Mouse (Mus musculus) hindbrain, postnatal 0 days (tissue): ENCODE measurements around the gene Cpt1b. TPM values are rescaled to one million over a fixed set of nuclear protein-coding genes. Genes with fewer than 3 reads are reported as not detected.
A peak's percentile ranks its signal among the peaks of the same experiment; 100 is the strongest.

ENCODE experiments used
- ATAC-seq: fragments of 200-750 bp; cut with Nextera tagmentation; 2 replicates; pipeline ENCODE4 v1.8.0; 2017; ENCODE audit warnings: mild to moderate bottlenecking, moderate TSS enrichment, moderate library complexity
- DNase-seq: peaks from one replicate; pipeline ENCODE4 v3.0.0-alpha.2; 2015; ENCODE audit warnings: low spot score
- H3K27ac ChIP-seq: fragments of 300-500 bp; sonication (generic); 2 replicates; pipeline ENCODE4 v1.5.1; 2014; ENCODE audit warnings: mild to moderate bottlenecking
- H3K27me3 ChIP-seq: fragments of 300-500 bp; sonication (generic); 2 replicates; pipeline ENCODE4 v1.6.1; 2014; ENCODE audit warnings: low read length, mixed read lengths; ENCODE audit not compliant: insufficient read depth
- H3K36me3 ChIP-seq: fragments of 300-500 bp; sonication (generic); 2 replicates; pipeline ENCODE4 v1.6.1; 2014; ENCODE audit warnings: low read length, mixed read lengths; ENCODE audit not compliant: insufficient read depth
- H3K4me1 ChIP-seq: fragments of 300-500 bp; sonication (generic); 2 replicates; pipeline ENCODE4 v1.6.1; 2014; ENCODE audit warnings: antibody characterized with exemption, low read length, mixed read lengths; ENCODE audit not compliant: insufficient read depth
- H3K4me2 ChIP-seq: fragments of 300-500 bp; sonication (generic); 2 replicates; pipeline ENCODE4 v1.6.1; 2014; ENCODE audit warnings: low read depth, mild to moderate bottlenecking, low read length, moderate library complexity, mixed read lengths
- H3K4me3 ChIP-seq: fragments of 300-500 bp; sonication (generic); 2 replicates; pipeline ENCODE4 v1.5.1; 2014; ENCODE audit warnings: low read length
- H3K9ac ChIP-seq: fragments of 300-500 bp; sonication (generic); replicated peaks from 2 replicates; pipeline ENCODE4 v1.6.1; 2014; ENCODE audit warnings: mild to moderate bottlenecking, low read length, moderate library complexity, mixed read lengths
- H3K9me3 ChIP-seq: fragments of 300-500 bp; sonication (generic); 2 replicates; pipeline ENCODE4 v1.6.1; 2016; ENCODE audit warnings: low read length, mixed read lengths
- CTCF ChIP-seq: IDR thresholded peaks from 2 replicates; pipeline ENCODE4 v1.5.1; 2016; ENCODE audit warnings: antibody characterized with exemption, control low read depth, low read depth
- WGBS: fragments of 180-500 bp; shearing (Covaris S2); extraction: QIAGEN DNeasy Blood & Tissue Kit; methylation state at CpG from one replicate; pipeline ENCODE4 v1.1.7; 2014; 5-methylcytosine and 5-hydroxymethylcytosine counted together
- polyA plus RNA-seq: library from polyadenylated mRNA; unstranded; fragments of >200 nt; fragmentation: Nextera tagmentation; extraction: Ambion mirVana; gene quantifications from 2 replicates; pipeline ENCODE4 v1.2.1, GENCODE M21; 2015
- total RNA-seq: library from RNA; depleted of rRNA; stranded (reverse); fragments of >200 nt; gene quantifications from 2 replicates; pipeline ENCODE4 v1.2.3, GENCODE M21; 2014

Gene Cpt1b
- total and polyA plus RNA-seq, 2 experiments from 2014 or later, result 2.4 to 3.4 TPM

DNA sequence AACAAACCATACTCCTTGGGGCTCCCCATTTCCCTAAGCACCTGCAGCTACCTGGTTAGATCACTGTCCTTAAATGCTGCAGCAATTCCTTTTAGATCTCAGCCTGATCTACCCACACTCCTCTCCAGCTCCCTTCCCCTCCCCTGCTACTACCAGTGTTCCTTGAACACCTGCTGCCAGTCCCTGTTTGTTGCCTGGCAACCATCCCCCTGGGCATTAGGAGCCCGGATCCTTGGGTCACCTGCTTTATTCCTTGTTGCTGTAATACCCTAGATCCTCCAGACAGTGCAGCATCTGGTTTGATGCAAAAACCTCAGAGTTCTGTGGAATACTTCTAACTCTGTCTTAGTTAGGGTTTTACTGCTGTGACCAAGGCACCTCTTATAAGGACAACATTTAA is 39.4 kb upstream of the Cpt1b start:
- 0% methylated on average over 1 of the region's 1 CpGs for WGBS
- no peaks in the 10 kb centered on the region for H3K27me3 ChIP-seq
- H3K4me2 ChIP-seq, result no peak overlapping the region
- no peak overlapping the region for H3K27ac ChIP-seq
- TF ChIP-seq CTCF, result no peak
- ATAC-seq (peak; percentile 66), DNase-seq (peak; percentile 71)
- no peaks in the 10 kb centered on the region for H3K9me3 ChIP-seq
- H3K36me3 ChIP-seq, result peaks cover 18% of the 10 kb centered on the region; the same call in 1 of the 2 replicates
- H3K9ac ChIP-seq, result no peak overlapping the region
- H3K4me1 ChIP-seq, result no peaks in the 10 kb centered on the region
- no peak overlapping the region for H3K4me3 ChIP-seq

DNA sequence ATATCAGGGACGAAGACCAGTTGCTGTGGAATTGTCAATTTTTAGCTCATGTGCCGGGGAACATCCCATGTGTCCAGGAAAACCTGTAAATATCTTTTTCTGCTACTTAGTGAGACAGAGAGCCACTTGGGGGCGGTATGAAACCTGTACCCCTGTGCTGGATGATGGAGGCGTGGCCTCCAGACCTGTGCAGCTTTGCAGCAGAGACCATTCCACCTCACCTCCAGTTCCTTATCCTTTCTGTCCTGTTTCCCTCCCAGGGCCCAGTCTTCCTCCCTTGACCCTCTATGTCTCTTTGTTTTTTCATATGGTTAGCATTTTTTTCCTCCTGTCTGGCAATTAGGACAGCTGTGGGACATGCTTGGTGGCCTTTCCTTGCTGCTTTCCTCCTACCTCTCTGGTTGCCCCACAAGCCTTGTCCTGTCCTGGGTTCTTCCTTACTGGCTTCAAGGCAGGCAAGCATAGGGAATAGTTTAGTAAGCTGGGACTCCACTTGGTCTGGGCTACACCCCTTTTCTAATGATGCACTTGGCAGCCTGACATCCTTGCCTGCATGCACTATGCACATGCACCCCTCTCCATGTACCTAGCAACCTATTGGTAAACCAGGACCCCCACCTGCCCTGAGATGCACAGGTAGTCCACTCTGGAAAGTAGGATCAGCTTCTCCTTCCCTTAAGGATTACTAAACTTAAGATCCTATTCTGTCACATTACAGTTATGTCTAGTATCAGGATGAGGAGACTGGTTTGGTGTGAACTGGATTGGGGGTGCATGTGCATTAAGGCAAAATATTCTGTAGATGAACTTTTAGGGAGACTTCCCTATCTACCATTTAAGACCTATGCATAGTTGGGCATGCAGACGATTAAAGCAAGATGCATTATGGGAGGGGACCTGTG is 37.9 kb upstream of the Cpt1b start:
- Histone ChIP-seq H3K4me2 (no peak overlapping the region), H3K9me3 (no peaks in the 10 kb centered on the region), H3K27me3 (no peaks in the 10 kb centered on the region), H3K27ac (no peak overlapping the region), H3K4me3 (no peak overlapping the region), H3K36me3 (peaks cover 32% of the 10 kb centered on the region), H3K9ac (no peak overlapping the region), H3K4me1 (no peaks in the 10 kb centered on the region)
- 66% methylated on average over 5 of the region's 5 CpGs for WGBS
- ATAC-seq (no peak), DNase-seq (peak; percentile 30)
- peak; percentile 39; the same call in 1 of the 2 replicates for TF ChIP-seq CTCF

DNA sequence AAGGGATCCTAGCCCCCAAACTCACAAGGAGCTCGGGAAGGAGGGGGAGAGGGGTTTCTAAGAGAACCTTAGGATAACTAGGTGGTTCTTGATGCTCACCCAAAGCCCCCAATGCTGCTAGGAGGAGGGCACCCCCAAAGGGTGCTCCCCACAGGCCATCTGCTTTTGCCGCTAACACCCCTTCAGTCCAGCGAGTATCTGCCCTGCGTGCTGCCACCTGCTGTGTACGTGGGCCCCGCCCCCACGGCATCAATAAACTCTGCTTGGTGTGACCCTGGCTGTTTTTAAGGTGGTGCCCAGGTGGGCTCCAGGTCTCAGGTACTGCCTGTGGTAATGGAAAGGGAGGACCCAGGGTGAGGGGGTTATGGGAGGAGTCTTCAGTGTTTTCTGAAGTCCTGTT is 36.5 kb upstream of the Cpt1b start:
- ATAC-seq, result no peak
- Histone ChIP-seq H3K4me2 (no peak overlapping the region), H3K36me3 (peaks cover 46% of the 10 kb centered on the region), H3K27ac (no peak overlapping the region), H3K4me1 (no peaks in the 10 kb centered on the region), H3K27me3 (no peaks in the 10 kb centered on the region), H3K4me3 (no peak overlapping the region), H3K9ac (no peak overlapping the region), H3K9me3 (no peaks in the 10 kb centered on the region)
- 80% methylated on average over 7 of the region's 7 CpGs for WGBS
- DNase-seq, result no peak
- TF ChIP-seq CTCF, result no peak

DNA sequence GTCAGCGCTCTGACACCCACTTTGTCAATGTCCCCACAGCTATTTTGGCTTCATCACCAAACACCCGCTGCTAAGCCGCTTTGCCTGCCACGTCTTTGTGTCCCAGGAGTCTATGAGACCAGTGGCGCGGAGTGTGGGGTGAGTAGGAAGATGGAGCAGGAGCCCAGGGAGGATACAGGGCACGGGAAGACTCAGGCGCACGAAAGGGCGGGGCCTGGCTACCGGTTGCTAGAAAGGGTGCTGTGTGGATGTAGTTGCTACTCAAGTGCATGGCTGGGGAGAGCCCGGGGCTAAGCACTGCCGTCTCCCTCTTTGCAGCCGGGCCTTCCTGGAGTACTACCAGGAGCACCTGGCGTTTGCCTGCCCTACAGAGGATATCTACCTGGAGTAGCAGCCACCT is 35.7 kb upstream of the Cpt1b start:
- 83% methylated on average over 15 of the region's 15 CpGs for WGBS
- H3K4me2 ChIP-seq, result no peak overlapping the region
- DNase-seq (no peak), ATAC-seq (no peak)
- H3K4me3 ChIP-seq, result no peak overlapping the region
- TF ChIP-seq CTCF, result no peak
- no peaks in the 10 kb centered on the region for H3K4me1 ChIP-seq
- H3K9me3 ChIP-seq, result no peaks in the 10 kb centered on the region
- H3K27ac ChIP-seq, result no peak overlapping the region
- H3K9ac ChIP-seq, result no peak overlapping the region
- peaks cover 51% of the 10 kb centered on the region for H3K36me3 ChIP-seq
- no peaks in the 10 kb centered on the region for H3K27me3 ChIP-seq

DNA sequence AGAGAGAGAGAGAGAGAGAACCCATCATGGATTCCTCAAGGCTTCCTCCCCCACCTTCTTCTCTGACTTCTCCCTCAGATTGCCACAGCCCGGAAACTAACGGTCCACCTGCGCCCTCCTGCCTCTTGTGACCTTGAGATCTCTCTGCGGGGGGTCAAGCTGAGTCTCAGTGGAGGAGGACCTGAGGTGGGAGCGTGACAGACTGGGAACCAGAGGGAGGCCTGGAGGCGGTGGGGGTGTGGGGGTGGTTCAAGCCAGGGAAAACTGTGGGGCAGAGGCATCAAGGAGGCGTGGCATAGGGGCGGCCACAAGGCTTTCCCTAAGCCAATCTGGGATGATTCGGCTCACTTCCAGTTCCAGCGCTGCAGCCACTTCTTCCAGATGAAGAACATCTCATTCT is 34.6 kb upstream of the Cpt1b start:
- no peak overlapping the region for H3K4me3 ChIP-seq
- TF ChIP-seq CTCF, result no peak
- H3K27ac ChIP-seq, result no peak overlapping the region
- WGBS, result 78% methylated on average over 10 of the region's 10 CpGs
- H3K27me3 ChIP-seq, result no peaks in the 10 kb centered on the region
- ATAC-seq (no peak), DNase-seq (no peak)
- peaks cover 51% of the 10 kb centered on the region for H3K36me3 ChIP-seq
- no peaks in the 10 kb centered on the region for H3K9me3 ChIP-seq
- H3K9ac ChIP-seq, result no peak overlapping the region
- no peak overlapping the region for H3K4me2 ChIP-seq
- peaks cover 4% of the 10 kb centered on the region for H3K4me1 ChIP-seq

DNA sequence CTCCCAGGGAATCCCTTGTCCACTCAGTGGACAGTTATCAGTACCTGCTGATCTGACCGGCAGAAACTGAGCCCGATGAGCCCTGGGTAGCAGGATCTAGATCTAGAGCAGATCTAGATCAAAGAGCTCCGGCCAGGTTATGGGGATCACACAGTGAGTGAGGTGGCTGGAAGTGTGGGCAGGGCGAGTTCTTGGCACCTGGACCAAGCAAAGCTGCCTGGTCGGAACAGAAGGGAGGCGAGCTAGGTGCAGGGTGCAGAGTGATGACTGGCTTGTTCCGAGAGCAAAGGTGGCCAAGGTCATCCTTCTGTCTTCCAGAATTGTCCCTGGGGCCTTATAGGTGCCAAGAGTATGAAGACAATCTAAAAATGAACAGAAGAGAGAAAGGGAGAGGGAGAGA is 34.2 kb upstream of the Cpt1b start:
- Histone ChIP-seq H3K4me3 (no peak overlapping the region), H3K36me3 (peaks cover 51% of the 10 kb centered on the region), H3K9ac (no peak overlapping the region), H3K27me3 (no peaks in the 10 kb centered on the region), H3K27ac (no peak overlapping the region), H3K9me3 (no peaks in the 10 kb centered on the region), H3K4me2 (no peak overlapping the region), H3K4me1 (peaks cover 8% of the 10 kb centered on the region)
- WGBS, result 95% methylated on average over 7 of the region's 7 CpGs
- ATAC-seq (no peak), DNase-seq (no peak)
- no peak for TF ChIP-seq CTCF

DNA sequence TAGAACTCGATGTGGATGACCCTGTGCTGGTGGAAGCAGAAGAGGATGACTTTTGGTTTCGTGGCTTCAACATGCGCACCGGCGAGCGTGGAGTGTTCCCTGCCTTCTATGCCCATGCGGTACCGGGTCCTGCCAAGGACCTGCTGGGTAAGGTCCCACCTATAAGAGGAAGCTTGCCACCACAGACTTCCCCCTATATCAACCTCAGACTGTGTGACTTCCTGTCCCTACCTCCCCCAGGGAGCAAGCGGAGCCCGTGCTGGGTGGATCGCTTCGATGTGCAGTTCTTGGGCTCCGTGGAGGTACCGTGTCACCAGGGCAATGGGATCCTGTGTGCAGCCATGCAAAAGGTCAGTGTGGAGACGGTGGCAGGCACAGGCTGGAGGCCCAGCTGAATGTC is 33.3 kb upstream of the Cpt1b start:
- WGBS, result 94% methylated on average over 15 of the region's 15 CpGs
- H3K27me3 ChIP-seq, result no peaks in the 10 kb centered on the region
- no peak overlapping the region for H3K4me3 ChIP-seq
- H3K4me2 ChIP-seq, result no peak overlapping the region
- no peak for ATAC-seq
- H3K9ac ChIP-seq, result no peak overlapping the region
- peaks cover 9% of the 10 kb centered on the region for H3K4me1 ChIP-seq
- no peak overlapping the region for H3K27ac ChIP-seq
- TF ChIP-seq CTCF, result no peak
- no peaks in the 10 kb centered on the region for H3K9me3 ChIP-seq
- DNase-seq, result no peak
- peaks cover 51% of the 10 kb centered on the region for H3K36me3 ChIP-seq
